Mouse (Mus musculus): ENCODE measurements around the gene Gm5591. TPM values are rescaled to one million over a fixed set of nuclear protein-coding genes. Genes with fewer than 3 reads are reported as not detected.

The Gm5591 gene
- polyA plus RNA-seq (2017; shearing (Covaris generic)), result not detected

GRCm38 (mm10) chr7:38528093-38528492 is at the start of gene Gm5591:
TSS of gene Gm5591 (minus strand) at chr7:38528193.

Data from CD4-positive, CD25-positive, alpha-beta regulatory T cell (primary cell).